Mouse (Mus musculus) ES-E14 (cell line): Measurements from ENCODE around the gene Olfr64. TPM values are rescaled to one million over a fixed set of nuclear protein-coding genes. Genes with fewer than 3 reads are reported as not detected.

Experiments used
- DNase-seq: peaks from one replicate; pipeline ENCODE4 v3.0.0-alpha.2; 2013; ENCODE audit warnings: low read depth, low spot score
- H3K27ac ChIP-seq: 2 replicates; pipeline ENCODE4 v1.5.1; 2012; ENCODE audit warnings: low read depth, mild to moderate bottlenecking, low read length, moderate library complexity, mixed read lengths; ENCODE audit not compliant: poor library complexity, insufficient read depth, severe bottlenecking
- H3K36me3 ChIP-seq: 2 replicates; pipeline ENCODE4 v1.6.1; 2012; ENCODE audit warnings: mild to moderate bottlenecking, low read length, moderate library complexity, mixed read lengths; ENCODE audit not compliant: control insufficient read depth, poor library complexity, insufficient read depth, severe bottlenecking
- H3K4me1 ChIP-seq, 2 experiments: fragments of 150-350 bp in 1 of 2; sonication (generic) in 1 of 2; 2 replicates each; pipeline ENCODE4 v1.6.1; 2012; ENCODE audit warnings: low read length in 2 of 2, mild to moderate bottlenecking in 1 of 2, mixed read lengths in 1 of 2; ENCODE audit not compliant: control insufficient read depth in 2 of 2, insufficient read depth in 2 of 2, poor library complexity in 1 of 2
- H3K4me3 ChIP-seq, 2 experiments: fragments of 150-350 bp in 1 of 2; sonication (generic) in 1 of 2; 2 replicates each; pipeline ENCODE4 v1.5.1; 2012; ENCODE audit warnings: low read length in 2 of 2, low read depth in 1 of 2, mild to moderate bottlenecking in 1 of 2, mixed read lengths in 1 of 2; ENCODE audit not compliant: insufficient read depth in 1 of 2, poor library complexity in 1 of 2, severe bottlenecking in 1 of 2
- H3K9ac ChIP-seq: 2 replicates; pipeline ENCODE4 v1.6.1; 2012; ENCODE audit warnings: low read depth, mild to moderate bottlenecking, low read length, mixed read lengths; ENCODE audit not compliant: poor library complexity, insufficient read depth, severe bottlenecking
- H3K9me3 ChIP-seq: fragments of 150-350 bp; sonication (generic); 2 replicates; pipeline ENCODE4 v1.6.1; 2012; ENCODE audit warnings: low read depth, mild to moderate bottlenecking, low read length; ENCODE audit not compliant: control insufficient read depth, insufficient read depth
- CHD2 ChIP-seq: IDR thresholded peaks from 2 replicates; pipeline ENCODE4 v1.6.1; 2014; ENCODE audit warnings: mild to moderate bottlenecking, low read depth, low read length, inconsistent platforms
- HCFC1 ChIP-seq: IDR thresholded peaks from 2 replicates; pipeline ENCODE4 v1.6.1; 2012; ENCODE audit warnings: low read length, inconsistent platforms, borderline replicate concordance; ENCODE audit not compliant: insufficient read depth
- MAFK ChIP-seq: IDR thresholded peaks from 2 replicates; pipeline ENCODE4 v1.6.1; 2014; ENCODE audit warnings: mild to moderate bottlenecking, low read depth, low read length, inconsistent platforms; ENCODE audit not compliant: insufficient read depth
- ZC3H11A ChIP-seq: IDR thresholded peaks from 2 replicates; pipeline ENCODE4 v1.6.1; 2012; ENCODE audit warnings: low read depth, mild to moderate bottlenecking, inconsistent platforms, low read length, borderline replicate concordance
- ZNF384 ChIP-seq: IDR thresholded peaks from 2 replicates; pipeline ENCODE4 v1.6.1; 2012; ENCODE audit warnings: low read depth, low read length, inconsistent platforms
- in situ Hi-C, 2 experiments: fragments of 600-800 bp; cut with MboI; formaldehyde crosslinking; loops; one replicate each; pipeline ENCODE4 v1.15.1; 2025; ENCODE audit warnings: low sequenced_read_pairs in 2 of 2, inconsistent platforms in 1 of 2; ENCODE audit not compliant: unreplicated experiment in 2 of 2
- total RNA-seq: library from RNA; depleted of rRNA; stranded (reverse); fragments of 300-350 nt; gene quantifications from 2 replicates; pipeline ENCODE4 v1.2.3, GENCODE M21; 2012; rRNA removed

The Olfr64 gene
- not detected in 2 replicates for total RNA-seq

DNA sequence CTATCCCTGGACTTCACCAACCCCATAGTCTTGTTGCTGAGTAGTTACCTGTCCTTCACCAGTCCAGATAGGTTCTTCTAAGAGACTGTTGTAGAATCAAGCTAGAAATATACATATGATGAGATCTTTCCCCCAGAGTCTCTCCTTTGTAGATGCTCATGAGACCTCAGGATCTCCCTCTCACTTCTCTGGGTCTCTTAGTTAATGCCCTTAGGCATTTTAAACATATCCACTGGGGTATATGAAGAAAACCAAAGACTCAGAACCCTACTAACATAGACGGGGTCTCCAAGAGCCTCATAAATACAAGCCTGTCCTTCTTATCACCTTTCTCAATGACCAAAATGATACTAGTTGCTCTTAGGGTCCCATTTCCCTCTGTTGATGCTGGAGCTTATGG, at the start of gene Olfr64:
Gene Olfr64, minus strand, starts transcription at position 101 of the 400 bp plus-strand sequence.
- TF ChIP-seq ZNF384 (no peak), HCFC1 (no peak)
- Histone ChIP-seq H3K27ac (no peak within 1 kb of the TSS), H3K36me3 (no peaks in the 10 kb centered on the region), H3K9ac (no peak within 1 kb of the TSS), H3K4me3 (no peak within 1 kb of the TSS), H3K9me3 (no peaks in the 10 kb centered on the region), H3K4me1 (no peaks in the 10 kb centered on the region)
- DNase-seq = no peak
- in situ Hi-C loops = no loop called here

DNA sequence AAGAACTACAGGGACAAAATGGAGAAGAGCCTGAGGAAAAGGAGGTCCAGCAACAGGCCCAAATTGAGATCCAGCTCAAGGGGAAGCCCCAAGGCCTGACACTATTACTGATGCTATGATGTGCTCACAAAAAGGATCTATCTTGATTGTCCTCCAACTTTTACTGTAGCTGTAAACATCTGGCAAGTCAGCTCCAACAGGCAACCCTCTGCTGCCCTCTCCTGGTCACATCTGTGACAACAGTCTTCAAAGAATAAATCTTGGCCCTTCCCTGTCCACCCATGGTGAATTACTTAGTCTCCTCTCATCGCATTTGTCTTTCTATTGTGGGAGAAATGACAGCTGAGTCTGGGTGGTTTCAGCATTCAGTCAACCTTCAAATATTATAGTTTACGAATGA, 48.4 kb upstream of the Olfr64 start:
- Histone ChIP-seq H3K27ac (no peak overlapping the region), H3K4me3 (no peak overlapping the region), H3K4me1 (no peaks in the 10 kb centered on the region), H3K9me3 (no peaks in the 10 kb centered on the region), H3K9ac (no peak overlapping the region), H3K36me3 (no peaks in the 10 kb centered on the region)
- DNase-seq = peak; percentile 60
- TF ChIP-seq HCFC1 (no peak), ZNF384 (no peak), ZC3H11A (no peak), MAFK (no peak)
- in situ Hi-C loops = no loop called here

DNA sequence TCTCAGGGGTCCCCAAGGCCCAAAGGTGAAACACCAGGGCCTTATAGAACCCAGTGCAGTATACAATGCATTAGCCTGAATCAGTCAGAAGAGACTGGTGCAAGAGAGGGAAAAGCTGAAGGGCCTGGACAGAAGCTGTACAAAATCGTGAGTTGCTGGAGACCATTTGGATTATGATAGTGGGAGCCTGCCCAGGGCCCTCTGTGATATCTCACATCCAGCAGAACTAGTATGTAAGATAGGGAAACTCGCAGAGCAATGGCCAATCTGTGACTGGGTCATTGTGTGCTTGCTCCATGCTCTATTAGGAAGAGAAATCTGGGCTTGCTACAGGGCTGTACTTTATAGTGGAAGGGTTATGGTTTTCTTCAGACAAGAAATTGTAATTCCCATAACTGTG, 40.0 kb upstream of the Olfr64 start, which contains the start of gene Olfr632:
Gene Olfr632, plus strand, starts transcription at position 84 of the 400 bp plus-strand sequence.
- TF ChIP-seq CHD2 = no peak
- no peak for TF ChIP-seq ZNF384
- TF ChIP-seq HCFC1 = no peak
- H3K9me3 ChIP-seq = no peaks in the 10 kb centered on the region
- no peak for DNase-seq
- no peaks in the 10 kb centered on the region for H3K36me3 ChIP-seq
- no peaks in the 10 kb centered on the region for H3K4me1 ChIP-seq
- H3K4me3 ChIP-seq = no peak within 1 kb of the TSS
- no peak within 1 kb of the TSS for H3K9ac ChIP-seq
- in situ Hi-C loops = no loop called here
- no peak within 1 kb of the TSS for H3K27ac ChIP-seq

DNA sequence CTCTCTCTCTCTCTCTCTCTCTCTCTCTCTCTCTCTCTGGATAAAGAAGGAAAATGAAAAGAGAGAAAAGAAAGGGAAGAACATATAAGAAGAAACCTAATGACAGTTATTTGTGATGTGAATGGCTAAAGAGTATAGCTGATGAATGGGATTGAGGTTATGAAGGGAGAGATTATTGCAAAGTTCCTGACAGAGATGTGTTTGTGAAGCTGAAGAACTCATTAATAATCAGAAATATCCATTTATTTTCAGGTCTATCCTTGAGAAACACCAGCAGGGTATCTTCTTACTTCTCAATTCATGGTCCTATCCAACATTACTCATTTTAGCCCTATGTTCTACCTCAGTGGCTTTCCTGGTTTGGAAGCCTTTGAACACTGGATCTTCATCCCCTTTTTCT, 34.2 kb upstream of the Olfr64 start, which contains the start of gene Olfr631:
Gene Olfr631, plus strand, starts transcription at position 301 of the 400 bp plus-strand sequence.
- H3K9me3 ChIP-seq = no peaks in the 10 kb centered on the region
- H3K4me3 ChIP-seq = no peak within 1 kb of the TSS
- DNase-seq = no peak
- H3K9ac ChIP-seq = no peak within 1 kb of the TSS
- no peak for TF ChIP-seq CHD2
- TF ChIP-seq ZNF384 = no peak
- no peak for TF ChIP-seq MAFK
- no peak within 1 kb of the TSS for H3K27ac ChIP-seq
- H3K36me3 ChIP-seq = no peaks in the 10 kb centered on the region
- in situ Hi-C loops = no loop called here
- no peaks in the 10 kb centered on the region for H3K4me1 ChIP-seq

DNA sequence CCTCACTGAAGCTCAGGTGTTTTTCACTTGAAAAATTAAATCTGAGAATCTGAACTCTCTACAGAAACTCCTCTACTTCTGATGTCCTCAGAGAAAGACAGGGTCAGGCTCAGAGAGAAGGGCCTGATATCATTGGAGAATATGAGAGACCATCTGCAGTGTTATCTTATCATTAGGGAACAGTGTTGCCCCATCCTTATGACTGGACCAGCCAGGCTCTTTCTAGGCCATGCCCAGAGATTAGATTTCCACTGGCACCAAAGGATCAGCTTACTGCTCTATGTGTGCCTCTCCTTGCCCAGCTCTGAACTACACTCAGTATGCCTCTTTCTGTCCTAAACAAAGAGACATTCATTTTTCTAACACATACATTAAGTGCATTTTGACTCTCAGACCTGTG, 21.1 kb upstream of the Olfr64 start:
- no peaks in the 10 kb centered on the region for H3K4me1 ChIP-seq
- in situ Hi-C loops = no loop called here
- H3K27ac ChIP-seq = no peak overlapping the region
- H3K4me3 ChIP-seq = no peak overlapping the region
- H3K9me3 ChIP-seq = no peaks in the 10 kb centered on the region
- H3K36me3 ChIP-seq = no peaks in the 10 kb centered on the region
- no peak for TF ChIP-seq ZNF384
- no peak for TF ChIP-seq ZC3H11A
- no peak for TF ChIP-seq HCFC1
- TF ChIP-seq CHD2 = no peak
- no peak for TF ChIP-seq MAFK
- DNase-seq = no peak
- H3K9ac ChIP-seq = no peak overlapping the region
